Mouse (Mus musculus) left cerebral cortex, adult 9 months (tissue): ENCODE measurements around the gene Olfr467.
"Not testable (repeated sequence)": the region's sequence is repeated elsewhere in the genome, so short reads cannot be mapped to it uniquely, and the experiment has no call there.

ENCODE experiments used
- DNase-seq, 2 experiments: peaks; one replicate each; pipeline ENCODE4 v3.0.0; 2022; ENCODE audit warnings: low spot score in 2 of 2

Gene Olfr467

GRCm38 (mm10) chr7:107811963-107812362 lies at the start of gene Olfr467:
Gene Olfr467, plus strand, starts transcription at chr7:107812263.
- no peak for DNase-seq

GRCm38 (mm10) chr7:107770812-107771211 lies 41.3 kb upstream of the Olfr467 start:
- no peak for DNase-seq

- DNase-seq: no peak
Observed at GRCm38 (mm10) chr7:107778216-107778615, 33.8 kb upstream of the Olfr467 start.

- peak in 1 of 2 experiments; percentile 18 for DNase-seq
Observed at GRCm38 (mm10) chr7:107779611-107780010, 32.5 kb upstream of the Olfr467 start.

- peak in 1 of 2 experiments; percentile 22 for DNase-seq
Observed at GRCm38 (mm10) chr7:107787977-107788620, 24.0 kb upstream of the Olfr467 start.

GRCm38 (mm10) chr7:107796500-107796899 lies 15.6 kb upstream of the Olfr467 start:
- DNase-seq: no peak

- DNase-seq: no peak
Observed at GRCm38 (mm10) chr7:107801108-107801507, 11.0 kb upstream of the Olfr467 start, which contains the start of gene Ovch2. Gene Ovch2, minus strand, starts transcription at chr7:107801208.

GRCm38 (mm10) chr7:107802138-107802537 lies 9.9 kb upstream of the Olfr467 start:
- no peak for DNase-seq

GRCm38 (mm10) chr7:107819442-107819841 lies 7.4 kb downstream of the Olfr467 start:
- DNase-seq: no peak

GRCm38 (mm10) chr7:107823867-107824266 lies 11.8 kb downstream of the Olfr467 start:
- DNase-seq: not testable (repeated sequence)

GRCm38 (mm10) chr7:107825441-107825840 lies 13.4 kb downstream of the Olfr467 start, which contains the start of gene Olfr469:
Gene Olfr469, minus strand, starts transcription at chr7:107825541.
- DNase-seq: not testable (repeated sequence)

- no peak for DNase-seq
Observed at GRCm38 (mm10) chr7:107841719-107842118, 29.7 kb downstream of the Olfr467 start.

- DNase-seq: not testable (repeated sequence)
Observed at GRCm38 (mm10) chr7:107847390-107847789, 35.3 kb downstream of the Olfr467 start, which contains the start of gene Olfr470. Gene Olfr470, minus strand, starts transcription at chr7:107847490.
